ENCODE assay signal across 30 mouse cellular contexts in the genomic region with DNA sequence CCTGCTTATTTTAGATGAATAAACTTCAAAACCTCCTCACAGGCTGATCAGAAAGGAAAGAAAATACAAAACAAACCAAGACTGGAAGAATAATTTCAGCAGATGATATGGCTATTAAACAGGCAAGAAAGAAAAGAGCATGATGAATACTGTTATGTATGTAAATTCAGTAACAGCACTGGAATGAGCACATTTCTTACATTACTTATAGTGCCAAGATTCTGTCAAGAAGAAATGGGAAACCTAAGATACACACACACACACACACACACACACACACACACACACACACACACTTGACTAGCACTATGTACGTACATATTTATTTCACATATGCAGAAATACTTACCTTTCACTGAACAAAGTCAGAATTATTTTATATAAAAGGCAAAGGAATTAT. TPM values are rescaled to one million over a fixed set of nuclear protein-coding genes. Genes with fewer than 3 reads are reported as not detected.
"Had no signal": no experiment of that assay in that cellular context is flagged by ENCODE, and none has a peak within 500 bp of the region (broad histone marks: within the 10 kb centered on the region; RNA-seq: fewer than 3 reads in every experiment).

No protein-coding gene starts in this region.

- H3K9ac ChIP-seq: heart, embryonic 13.5 days; heart, embryonic 15.5 days; hindbrain, embryonic 12.5 days; hindbrain, embryonic 14.5 days; intestine, embryonic 15.5 days; limb, embryonic 12.5 days; liver, embryonic 13.5 days; liver, embryonic 15.5 days had no signal

- H3K4me3 ChIP-seq: heart, adult 2 months; heart, embryonic 13.5 days; heart, embryonic 15.5 days; hindbrain, embryonic 12.5 days; intestine, embryonic 15.5 days; layer of hippocampus, adult 2 months; left cerebral cortex, adult 2 months; limb, embryonic 10.5 days; limb, embryonic 12.5 days; liver, embryonic 13.5 days; liver, embryonic 15.5 days had no signal

- H3K27me3 ChIP-seq: heart, embryonic 13.5 days; heart, embryonic 15.5 days; hindbrain, embryonic 12.5 days; intestine, embryonic 15.5 days; limb, embryonic 12.5 days; liver, embryonic 13.5 days; liver, embryonic 15.5 days had no signal

- H3K4me1 ChIP-seq: heart, embryonic 13.5 days; heart, embryonic 15.5 days; hindbrain, embryonic 12.5 days; intestine, embryonic 15.5 days; limb, embryonic 10.5 days; limb, embryonic 12.5 days; liver, embryonic 13.5 days; liver, embryonic 15.5 days had no signal

- H3K27ac ChIP-seq: heart, adult 2 months; heart, embryonic 13.5 days; heart, embryonic 15.5 days; hindbrain, embryonic 12.5 days; hindbrain, embryonic 14.5 days; intestine, embryonic 15.5 days; layer of hippocampus, adult 2 months; left cerebral cortex, adult 2 months; limb, embryonic 10.5 days; limb, embryonic 12.5 days; liver, embryonic 13.5 days; liver, embryonic 15.5 days had no signal

- H3K9me3 ChIP-seq: heart, embryonic 13.5 days; heart, embryonic 15.5 days; hindbrain, embryonic 12.5 days; intestine, embryonic 15.5 days; limb, embryonic 10.5 days; limb, embryonic 12.5 days; liver, embryonic 13.5 days; liver, embryonic 15.5 days had no signal

- H3K4me2 ChIP-seq: heart, embryonic 11.5 days; heart, embryonic 13.5 days; heart, embryonic 15.5 days; hindbrain, embryonic 12.5 days; hindbrain, embryonic 14.5 days; intestine, embryonic 15.5 days; limb, embryonic 12.5 days; liver, embryonic 11.5 days; liver, embryonic 13.5 days; liver, embryonic 15.5 days had no signal

- DNase-seq: gastrocnemius, postnatal 14 days; gastrocnemius, postnatal 36 days; heart, adult 11 months; heart, adult 2 months; heart, postnatal 14 days; heart, postnatal 36 days; kidney, adult 18-20 months; kidney, adult 8-10 months; kidney, postnatal 10 days; kidney, postnatal 25 days; kidney, postnatal 4 days; liver; liver, embryonic 13.5 days had no signal

- ATAC-seq: hindbrain, embryonic 16.5 days; inflammation-experienced regulatory T-cells, adult 6 months; intestine, embryonic 15.5 days; intestine, postnatal 0 days had no signal

- H3K36me3 ChIP-seq: heart, embryonic 13.5 days; heart, embryonic 15.5 days; hindbrain, embryonic 12.5 days; intestine, embryonic 15.5 days; limb, embryonic 10.5 days; limb, embryonic 12.5 days; liver, embryonic 13.5 days; liver, embryonic 15.5 days had no signal

RNA-seq across cellular contexts. Expression of a gene that starts 17.2 kb away (rescaled TPM):
- polyA plus RNA-seq: inflammation-experienced regulatory T-cells, adult 6 months had no signal

RNA-seq across cellular contexts. Expression of a gene that starts 40.3 kb away (rescaled TPM):
- total RNA-seq: gastrocnemius, adult 18-20 months; hematopoietic stem cell, adult 5-6 weeks had no signal
- polyA plus RNA-seq: heart, adult 2 months; heart, embryonic 13.5 days; inflammation-experienced regulatory T-cells, adult 6 months; liver, embryonic 11.5 days; liver, embryonic 13.5 days; liver, embryonic 15.5 days had no signal
